Mouse (Mus musculus): ENCODE data around the gene Otud4.
"Not testable (repeated sequence)": the region's sequence is repeated elsewhere in the genome, so short reads cannot be mapped to it uniquely, and the experiment has no call there.

Otud4 gene

DNA sequence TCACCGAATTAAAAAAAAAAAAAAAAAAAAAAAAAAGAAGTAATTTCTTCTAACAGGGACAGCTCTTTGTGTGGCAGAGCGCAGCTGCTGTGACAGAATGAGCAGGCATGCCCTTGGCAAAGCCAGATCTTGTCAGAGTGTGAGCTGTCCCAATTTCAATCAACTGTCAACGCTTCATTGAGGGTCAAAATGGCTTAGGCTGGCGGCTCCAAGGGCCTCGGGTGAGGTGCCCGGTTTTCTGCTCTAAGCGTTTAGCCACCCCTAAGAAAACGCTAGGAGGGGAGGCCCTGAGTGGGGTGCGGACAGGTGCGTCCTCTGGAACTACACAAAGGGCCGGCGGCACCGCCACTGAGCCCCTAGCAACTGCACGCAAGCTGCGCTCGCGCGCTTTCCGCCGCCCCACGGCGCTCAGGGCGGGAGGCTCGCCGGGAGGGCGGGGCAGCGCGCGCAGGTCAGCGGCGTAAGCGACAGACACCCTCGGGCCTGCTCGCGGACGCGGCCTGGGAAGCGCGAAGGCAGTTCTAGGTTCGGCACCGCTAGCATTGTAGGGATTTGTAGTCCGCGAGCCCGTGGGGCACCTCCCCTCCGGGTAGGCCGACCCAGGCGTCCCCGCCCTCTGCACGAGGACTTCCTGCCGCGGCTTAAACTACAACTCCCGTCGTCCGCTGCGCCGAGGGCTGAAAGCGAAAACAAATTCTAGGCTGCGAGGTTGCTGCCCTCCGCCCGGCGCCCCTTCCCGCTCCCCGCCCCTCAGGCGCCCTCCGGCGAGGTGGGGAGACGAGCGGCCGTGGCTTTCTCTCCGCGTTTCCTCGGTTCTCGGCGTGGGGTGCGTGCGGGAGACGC lies 490 bp upstream of the Otud4 start:
- peak; percentile 99 for DNase-seq (ENCODE audit: low read depth, low spot score)

DNA sequence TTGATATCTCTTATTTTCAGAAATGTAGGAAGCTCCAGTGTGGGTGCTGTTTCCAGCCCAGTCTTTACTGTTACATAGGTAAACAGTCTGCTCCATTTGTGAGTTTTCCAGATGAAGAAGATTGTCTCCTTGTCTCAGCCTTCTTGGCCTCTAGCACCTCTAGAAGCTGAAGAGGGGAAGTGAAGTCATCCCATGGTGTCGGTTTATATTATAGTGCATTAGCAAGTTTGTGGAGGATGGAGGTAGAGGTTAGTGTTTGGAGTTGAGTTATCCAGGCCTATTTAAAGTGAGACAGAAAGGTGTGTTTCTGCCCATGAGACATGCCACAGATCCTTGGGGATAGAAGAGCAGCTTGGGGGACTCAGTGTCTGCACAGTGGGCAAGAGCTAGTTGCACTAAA lies 1.7 kb downstream of the Otud4 start:
- DNase-seq (ENCODE audit: low read depth, low spot score) = peak; percentile 13

DNA sequence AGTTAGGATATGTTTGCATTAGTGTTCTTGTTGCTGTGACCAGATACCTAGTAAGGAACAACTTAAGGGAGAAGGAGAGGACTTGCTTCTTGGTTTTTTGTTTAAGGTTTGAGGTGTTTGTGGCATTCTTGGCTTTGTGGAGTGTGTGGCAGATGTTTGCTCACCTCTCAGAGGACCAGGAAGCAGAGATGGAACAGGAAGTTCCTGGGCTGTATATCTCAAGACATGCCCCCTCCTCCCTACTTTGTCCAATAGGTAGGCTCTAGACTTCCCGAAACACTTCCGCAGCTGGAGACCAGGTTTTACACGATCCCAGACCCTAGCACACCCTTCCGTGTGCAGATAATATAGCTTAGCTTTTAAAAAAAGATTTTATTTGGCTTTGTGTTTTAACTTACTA lies 10.2 kb downstream of the Otud4 start:
- no peak for DNase-seq (ENCODE audit: low read depth, low spot score)

DNA sequence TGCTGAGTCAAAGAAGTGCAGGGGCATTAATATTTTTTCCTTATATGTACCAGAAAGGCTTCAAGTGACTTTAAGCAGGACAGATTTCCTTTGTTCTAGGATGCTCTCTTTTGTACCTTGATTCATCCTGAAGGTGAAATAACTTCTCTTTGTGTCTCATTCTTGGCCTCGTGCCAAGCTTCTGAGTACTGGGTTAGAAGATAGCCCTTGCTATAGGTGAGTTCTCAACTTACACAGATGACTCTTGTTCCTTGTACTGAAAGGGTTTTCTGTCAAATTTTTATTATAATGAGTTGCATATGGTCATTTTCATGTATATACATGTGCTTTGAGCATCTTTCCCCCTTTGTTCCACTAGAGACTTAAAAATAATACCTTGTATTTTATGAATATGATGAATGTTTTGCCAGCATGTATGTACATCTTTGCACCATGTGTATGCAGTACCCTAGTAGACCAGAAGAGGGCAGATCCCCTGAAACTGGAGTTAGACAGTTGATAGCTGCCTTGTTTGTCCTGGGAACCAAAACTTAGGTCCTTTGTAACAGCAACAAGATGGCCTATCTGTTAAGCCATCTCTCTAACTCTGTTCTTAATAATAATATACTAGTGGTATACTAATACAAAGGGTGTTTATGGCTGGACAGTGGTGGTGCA lies 10.9 kb downstream of the Otud4 start:
- DNase-seq (ENCODE audit: low read depth, low spot score) = peak; percentile 55

DNA sequence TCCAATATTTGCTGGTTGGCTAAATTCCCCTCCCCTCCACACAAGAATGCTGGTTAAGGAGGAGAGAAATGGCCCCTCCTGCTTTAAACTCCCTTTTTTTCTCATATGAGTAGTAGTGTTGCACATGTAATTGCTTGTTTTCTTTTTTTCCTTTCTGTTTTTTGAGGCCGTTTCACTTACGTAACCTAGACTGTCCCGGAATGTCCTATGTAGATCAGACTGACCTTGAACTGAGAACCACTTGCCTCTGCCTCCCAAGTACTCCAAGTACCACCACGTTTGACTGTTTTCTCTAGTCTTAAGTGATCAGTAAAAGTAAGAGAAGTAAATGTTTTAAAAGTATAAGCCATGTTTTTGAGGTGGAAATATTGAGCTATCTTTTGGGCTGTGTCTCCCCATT lies 14.3 kb downstream of the Otud4 start:
- DNase-seq (ENCODE audit: low read depth, low spot score) = no peak

DNA sequence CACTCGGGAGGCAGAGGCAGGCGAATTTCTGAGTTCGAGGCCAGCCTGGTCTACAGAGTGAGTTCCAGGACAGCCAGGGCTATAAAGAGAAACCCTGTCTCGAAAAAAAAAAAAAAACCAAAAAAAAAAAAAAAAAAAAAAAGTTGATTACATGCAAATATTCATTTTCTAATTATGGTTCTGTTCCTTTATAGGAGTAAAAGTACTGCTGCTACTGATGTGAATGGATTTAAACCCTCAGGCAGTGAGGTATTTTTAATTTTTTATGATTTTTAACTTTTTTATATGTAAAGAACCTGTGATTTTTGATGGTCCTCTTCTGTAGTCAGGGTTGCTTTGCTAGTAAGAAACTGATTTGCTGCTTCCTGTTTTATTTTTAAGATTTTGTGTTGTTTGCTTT lies 19.3 kb downstream of the Otud4 start:
- not testable (repeated sequence) for DNase-seq (ENCODE audit: low read depth, low spot score)

DNA sequence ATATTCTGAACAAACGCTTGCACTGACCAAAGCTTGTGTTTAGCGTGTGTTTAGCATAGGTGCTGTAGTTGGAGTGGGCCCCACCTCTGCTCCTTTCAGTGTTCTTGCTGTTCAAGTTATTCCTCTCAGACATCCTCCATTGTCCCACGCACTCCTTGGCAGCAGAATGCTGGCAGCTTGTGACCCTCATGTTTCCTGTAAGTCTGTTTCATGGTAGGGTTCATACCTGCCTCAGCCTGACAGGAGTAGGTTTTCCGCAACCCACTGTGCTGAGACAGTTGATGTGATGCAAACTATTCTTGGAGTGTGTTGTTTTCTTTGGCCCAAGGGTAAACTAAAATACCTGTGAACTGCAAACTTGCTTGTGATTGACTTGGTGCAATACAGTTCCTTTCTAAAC lies 37.0 kb downstream of the Otud4 start:
- DNase-seq (ENCODE audit: low read depth, low spot score) = no peak

DNA sequence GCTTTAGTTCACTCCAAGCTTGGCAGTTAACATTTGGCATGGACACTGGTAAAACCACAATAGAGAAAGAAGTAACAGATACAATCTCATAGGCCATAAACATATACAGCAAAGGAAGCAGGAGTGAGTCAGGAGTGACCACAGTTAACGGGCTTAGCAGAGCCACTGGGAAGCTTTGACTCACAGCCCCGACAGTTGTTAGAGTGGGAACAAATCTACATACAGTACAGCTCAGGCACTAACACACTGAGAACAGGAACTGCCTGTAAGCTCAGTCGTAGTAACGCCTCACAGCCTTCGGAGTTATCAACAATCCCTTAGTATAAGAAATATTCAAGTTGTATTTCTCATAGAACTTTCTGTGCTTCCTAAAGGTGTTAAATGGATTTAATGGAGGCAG lies 39.6 kb downstream of the Otud4 start:
- peak; percentile 63 for DNase-seq (ENCODE audit: low read depth, low spot score)

DNA sequence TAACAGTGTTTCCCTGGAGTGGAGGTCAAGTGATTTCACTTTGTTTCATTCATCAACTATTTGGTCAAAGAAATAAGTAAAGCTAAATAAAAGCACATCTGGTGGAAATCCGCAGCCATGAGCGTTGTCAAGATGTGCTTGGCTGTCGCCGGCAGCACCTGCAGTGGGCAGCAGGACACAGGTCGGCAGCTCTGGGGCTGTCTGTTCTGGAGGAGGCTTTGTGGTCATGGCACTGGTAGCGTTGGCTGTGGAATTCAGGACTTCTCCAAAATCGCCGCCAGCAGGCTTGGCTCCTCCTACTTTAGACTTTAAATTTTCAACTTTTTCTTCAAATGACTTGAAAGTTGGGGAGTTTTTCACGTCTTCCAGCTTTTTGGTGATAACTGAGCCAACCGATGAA lies 40.7 kb downstream of the Otud4 start:
- DNase-seq (ENCODE audit: low read depth, low spot score) = peak; percentile 13

DNA sequence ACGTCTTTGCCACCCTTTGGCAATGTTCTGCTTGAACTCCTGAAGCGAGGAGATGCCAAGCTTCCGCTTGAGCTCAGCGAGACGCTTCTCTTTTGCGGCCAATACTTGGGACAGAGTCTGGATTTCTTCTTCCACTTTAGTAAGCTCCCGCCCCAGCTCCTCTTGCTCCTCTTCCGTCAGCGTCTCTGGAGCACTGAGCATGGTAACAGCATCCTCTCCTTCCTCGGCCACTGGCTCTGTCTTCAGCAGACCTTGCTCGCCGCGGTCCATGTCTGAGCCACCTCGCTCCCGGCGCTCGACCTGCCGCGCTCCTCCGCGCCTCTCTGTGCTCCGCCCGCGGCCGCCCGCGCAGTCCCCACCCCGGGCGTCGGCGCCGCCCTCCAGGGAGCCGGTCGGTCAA lies 41.1 kb downstream of the Otud4 start:
- DNase-seq (ENCODE audit: low read depth, low spot score) = peak; percentile 20

DNA sequence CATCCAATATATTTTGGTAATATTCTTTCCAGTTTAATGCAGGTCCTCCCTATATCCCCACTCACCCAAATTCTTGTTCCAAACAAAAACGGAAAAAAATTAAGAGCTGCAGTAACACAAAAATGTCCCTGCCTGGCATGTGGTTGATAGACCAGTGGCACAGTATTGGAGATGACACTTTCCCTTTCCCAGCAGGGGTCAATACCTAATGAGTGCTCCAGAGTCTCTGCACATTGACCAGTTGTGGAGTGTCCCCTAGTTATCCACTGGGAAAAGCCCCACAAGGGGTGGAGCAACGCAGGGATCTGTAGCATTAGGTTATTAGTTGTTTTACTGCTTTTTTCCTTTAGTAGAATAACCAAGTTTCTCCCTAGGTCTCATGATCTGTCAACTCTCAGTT lies 41.5 kb downstream of the Otud4 start:
- no peak for DNase-seq (ENCODE audit: low read depth, low spot score)

DNA sequence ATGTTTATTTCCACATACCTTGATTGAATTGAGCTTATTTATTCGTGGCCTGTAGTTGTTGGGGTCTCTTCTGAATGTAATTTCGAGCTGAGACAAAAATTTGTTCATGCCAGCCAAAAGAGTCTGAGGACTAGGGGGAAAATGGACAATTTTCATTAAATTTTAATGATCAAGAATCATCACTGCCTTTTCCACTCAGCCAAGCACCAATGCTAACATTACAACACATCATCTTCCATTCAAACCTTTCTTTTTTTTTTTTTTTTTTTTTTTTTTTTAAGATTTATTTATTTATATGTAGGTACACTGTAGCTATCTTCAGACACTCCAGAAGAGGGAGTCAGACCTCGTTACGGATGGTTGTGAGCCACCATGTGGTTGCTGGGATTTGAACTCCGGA lies 46.5 kb downstream of the Otud4 start:
- not testable (repeated sequence) for DNase-seq (ENCODE audit: low read depth, low spot score)

DNA sequence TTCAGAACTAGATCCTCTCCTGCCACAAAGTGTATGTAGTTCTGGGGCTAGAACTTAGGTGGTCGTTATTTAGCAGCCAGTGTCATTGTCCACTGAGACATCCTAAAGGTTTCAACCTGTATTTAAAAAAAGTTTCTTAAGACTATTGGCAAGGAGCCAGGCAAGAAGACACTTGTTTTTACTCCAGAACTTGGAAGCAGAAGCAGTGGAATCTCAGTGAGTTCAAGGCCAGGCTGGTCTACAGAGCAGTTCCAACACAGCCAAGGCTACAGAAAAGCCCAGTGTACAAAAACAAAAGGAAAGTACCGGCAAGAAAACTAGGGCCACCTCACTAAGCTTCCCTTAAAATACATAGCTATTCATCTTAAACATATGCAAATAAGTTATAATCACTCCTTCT lies 53.1 kb downstream of the Otud4 start:
- DNase-seq (ENCODE audit: low read depth, low spot score) = no peak

DNA sequence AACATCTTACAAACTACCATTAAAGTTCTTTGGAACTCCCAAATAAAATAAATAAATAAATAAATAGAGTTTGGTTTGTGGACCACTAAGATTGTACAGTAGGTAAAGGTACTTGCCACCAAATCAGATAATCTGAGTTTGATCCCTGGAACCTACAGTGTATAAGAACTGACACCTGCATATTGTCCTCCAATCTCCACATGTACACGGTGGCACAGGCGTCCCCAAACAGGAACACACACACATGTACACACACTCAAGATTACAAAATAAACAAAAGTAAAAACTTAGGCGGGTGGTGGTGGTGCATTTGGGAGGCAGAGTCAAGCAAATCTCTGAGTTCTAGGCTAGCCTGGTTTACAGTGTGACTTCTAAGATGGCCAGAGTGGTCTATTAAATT lies 67.3 kb downstream of the Otud4 start:
- no peak for DNase-seq (ENCODE audit: low read depth, low spot score)

DNA sequence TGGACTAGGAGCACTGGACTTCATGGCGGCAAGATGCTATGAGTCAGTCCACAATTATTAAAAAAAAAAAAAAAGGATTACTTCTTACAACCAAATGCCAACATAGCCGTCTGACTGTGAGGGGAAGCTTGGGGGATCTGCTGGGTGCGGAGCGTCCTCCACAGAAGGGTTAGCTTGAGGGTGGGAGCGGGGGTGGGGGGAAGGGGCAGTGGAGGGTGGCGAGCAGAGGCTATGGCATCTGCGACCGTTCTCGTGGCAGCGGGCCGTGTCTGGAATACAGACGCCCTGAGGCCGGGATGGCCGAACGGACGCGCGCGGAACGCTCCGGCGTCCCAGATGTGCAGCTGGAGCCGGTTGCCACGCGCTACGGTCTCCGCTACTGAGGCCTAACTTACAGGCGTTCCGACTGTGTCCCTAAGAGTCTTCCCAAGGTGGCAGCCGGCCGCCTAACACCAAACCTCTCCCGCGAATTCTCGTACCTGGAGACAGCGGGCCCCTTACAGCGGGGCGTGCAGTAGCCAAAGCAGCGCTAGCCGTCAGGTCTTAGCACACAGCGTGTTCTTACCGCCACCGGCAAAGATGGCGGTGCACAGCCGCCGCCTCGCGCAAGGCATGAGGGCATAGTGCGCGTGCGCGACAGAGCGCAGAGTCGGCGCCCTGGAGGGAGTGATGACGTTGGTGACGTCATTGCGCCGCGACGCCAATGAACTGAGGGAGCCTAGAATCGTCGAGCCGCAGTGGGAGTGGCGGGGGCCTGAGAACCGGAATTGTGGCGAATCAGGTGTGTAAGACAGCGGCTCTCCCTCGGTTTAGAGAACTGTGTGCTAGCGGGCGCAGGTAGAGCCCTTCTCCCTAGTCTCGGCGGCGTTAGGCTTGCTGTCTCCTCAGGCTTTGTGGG lies 71.9 kb downstream of the Otud4 start, which contains the start of the genes Abce1 and Anapc10:
Gene Abce1, minus strand, starts transcription at position 677 of the 898 bp plus-strand sequence.
Gene Anapc10, plus strand, starts transcription at position 757 of the 898 bp plus-strand sequence.
- peak; percentile 99 for DNase-seq (ENCODE audit: low read depth, low spot score)

DNA sequence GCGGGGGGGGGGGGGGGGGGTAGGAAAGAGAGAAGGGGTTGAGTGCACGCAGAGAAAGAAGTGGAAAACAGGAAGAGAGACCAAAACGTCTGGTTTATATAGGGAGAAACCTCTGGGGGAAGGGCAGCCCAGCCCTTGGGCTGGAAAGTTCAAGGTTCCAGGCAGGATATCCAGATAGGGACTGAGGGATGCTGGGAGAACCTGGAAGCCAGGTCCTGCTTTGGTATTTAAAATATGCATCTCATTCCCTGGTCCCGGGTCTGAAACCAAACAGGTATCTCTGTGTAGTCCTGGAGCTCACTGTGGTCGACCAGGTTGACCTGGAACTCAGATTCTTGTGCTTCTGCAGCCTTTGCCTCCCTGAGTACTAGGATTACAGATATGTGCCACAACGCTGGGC lies 73.3 kb downstream of the Otud4 start:
- no peak for DNase-seq (ENCODE audit: low read depth, low spot score)

DNA sequence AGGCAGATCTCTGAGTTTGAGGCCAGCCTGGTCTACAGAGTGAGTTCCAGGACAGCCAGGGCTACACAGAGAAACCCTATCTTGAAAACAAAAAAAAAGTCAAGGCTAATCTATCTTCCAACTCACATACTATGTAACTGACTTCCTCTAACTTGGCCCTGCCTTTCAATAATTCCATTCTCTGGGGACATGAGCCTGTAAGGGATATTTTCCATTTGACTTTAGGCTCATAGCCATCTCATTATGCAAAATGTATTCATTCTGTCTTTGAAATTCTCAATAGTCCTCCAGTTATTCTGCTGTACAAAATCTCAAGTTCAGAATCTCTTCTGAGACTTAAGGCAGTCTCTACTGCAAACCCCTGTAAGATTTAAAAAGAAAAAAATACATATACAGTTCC lies 82.1 kb downstream of the Otud4 start:
- no peak for DNase-seq (ENCODE audit: low read depth, low spot score)

DNA sequence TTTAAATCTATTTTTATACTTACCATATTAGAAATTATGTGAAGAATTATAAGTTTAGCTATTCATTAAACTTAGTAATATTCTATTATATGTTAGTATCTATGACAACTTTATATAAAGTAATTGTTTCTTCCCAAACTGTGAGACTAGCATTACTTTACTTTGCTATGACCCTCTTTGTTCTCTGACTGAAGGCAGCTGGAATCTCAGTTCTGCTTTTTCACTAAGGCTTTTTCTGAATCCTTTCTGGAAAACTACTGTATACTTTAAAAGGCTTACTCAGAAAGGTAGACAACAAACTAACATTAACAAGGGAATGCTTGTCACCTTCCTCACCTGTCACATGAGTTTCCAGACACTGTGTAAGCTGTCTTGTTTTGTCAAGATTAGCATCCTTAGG lies 83.9 kb downstream of the Otud4 start:
- no peak for DNase-seq (ENCODE audit: low read depth, low spot score)

DNA sequence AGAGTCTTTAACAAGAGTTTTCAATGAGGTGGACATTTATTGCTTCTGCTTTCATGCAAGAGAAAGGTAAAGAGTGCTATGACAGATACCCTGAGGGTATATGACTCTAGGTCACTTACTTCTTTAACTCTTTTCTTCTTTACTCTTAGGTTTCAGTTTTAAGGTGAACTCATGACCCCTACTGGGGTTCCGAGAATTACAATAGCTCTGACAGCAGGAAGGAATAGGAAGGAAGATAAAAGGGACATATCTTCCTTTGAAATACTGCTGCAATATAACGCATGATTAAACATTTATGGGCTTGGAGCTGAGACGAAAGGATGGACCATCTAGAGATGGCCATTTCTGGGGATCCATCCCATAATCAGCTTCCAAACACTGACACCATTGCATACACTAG lies 85.2 kb downstream of the Otud4 start:
- DNase-seq (ENCODE audit: low read depth, low spot score) = peak; percentile 32

All from CD4-positive helper T cell, adult 2 months (primary cell).